Mouse (Mus musculus): ENCODE measurements around the gene Sgsm3. TPM values are rescaled to one million over a fixed set of nuclear protein-coding genes. Genes with fewer than 3 reads are reported as not detected.
"Not testable (repeated sequence)": the region's sequence is repeated elsewhere in the genome, so short reads cannot be mapped to it uniquely, and the experiment has no call there.

The Sgsm3 gene
- polyA plus RNA-seq (2014; fragmentation: Nextera tagmentation; extraction: Ambion mirVana), result 27.2 and 31.1 TPM in 2 replicates

GRCm38 (mm10) chr15:80977620-80978334, at the start of gene Sgsm3:
Gene Sgsm3 (plus strand): TSS chr15:80977765.
- Histone ChIP-seq H3K9ac (ENCODE audit: low read length) (peak within 1 kb of the TSS; percentile 79), H3K4me1 (replicated peaks; ENCODE audit: control insufficient read depth, insufficient read depth, low read length) (no peaks in the 10 kb centered on the region; the same call in 1 of the 2 replicates), H3K27me3 (ENCODE audit: control insufficient read depth, insufficient read depth, low read length) (no peaks in the 10 kb centered on the region), H3K4me2 (ENCODE audit: low read depth, low read length, severe bottlenecking) (peak within 1 kb of the TSS; percentile 83), H3K9me3 (ENCODE audit: control insufficient read depth, low read length) (no peaks in the 10 kb centered on the region), H3K36me3 (ENCODE audit: control insufficient read depth, insufficient read depth, low read length) (no peaks in the 10 kb centered on the region), H3K27ac (ENCODE audit: low read depth, low read length) (no peak within 1 kb of the TSS), H3K4me3 (ENCODE audit: low read depth, low read length) (peak within 1 kb of the TSS; percentile 88)
- peak; percentile 93 for DNase-seq (ENCODE audit: low spot score)
- peak; percentile 87 for ATAC-seq (replicated peaks; ENCODE audit: low FRiP score)
- WGBS, result 2% methylated on average over 54 of the region's 67 CpGs

DNA sequence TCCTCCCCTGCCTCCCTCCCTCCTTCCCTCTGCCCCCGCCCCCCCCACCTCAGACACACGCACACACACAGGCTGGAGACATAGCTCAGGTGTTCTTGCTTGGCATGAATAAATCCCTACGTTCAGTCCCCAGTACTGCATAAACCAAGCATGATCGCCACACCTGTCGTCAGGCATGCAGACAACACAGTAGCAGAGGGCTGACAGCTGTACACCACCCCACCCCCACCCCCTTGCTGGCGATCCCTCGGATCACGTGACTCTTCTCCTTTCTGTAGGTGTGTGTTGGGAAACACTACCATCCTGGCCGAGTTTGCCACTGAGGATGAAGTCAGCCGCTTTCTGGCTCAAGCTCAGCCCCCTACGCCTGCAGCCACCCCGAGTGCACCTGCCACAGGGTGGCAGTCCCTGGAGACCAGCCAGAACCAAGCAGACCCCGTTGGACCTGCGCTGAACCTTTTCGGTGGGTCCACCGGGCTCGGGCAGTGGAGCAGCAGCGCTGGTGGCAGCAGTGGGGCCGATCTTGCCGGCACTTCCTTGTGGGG, 48.7 kb upstream of the Sgsm3 start:
- Histone ChIP-seq H3K4me1 (replicated peaks; ENCODE audit: control insufficient read depth, insufficient read depth, low read length) (no peaks in the 10 kb centered on the region), H3K4me3 (ENCODE audit: low read depth, low read length) (no peak overlapping the region), H3K4me2 (ENCODE audit: low read depth, low read length, severe bottlenecking) (no peak overlapping the region), H3K9me3 (ENCODE audit: control insufficient read depth, low read length) (no peaks in the 10 kb centered on the region), H3K36me3 (ENCODE audit: control insufficient read depth, insufficient read depth, low read length) (peaks cover 13% of the 10 kb centered on the region; the same call in 1 of the 2 replicates), H3K27ac (ENCODE audit: low read depth, low read length) (no peak overlapping the region), H3K9ac (ENCODE audit: low read length) (no peak overlapping the region), H3K27me3 (ENCODE audit: control insufficient read depth, insufficient read depth, low read length) (no peaks in the 10 kb centered on the region)
- 86% methylated on average over 20 of the region's 20 CpGs for WGBS
- ATAC-seq (replicated peaks; ENCODE audit: low FRiP score) (no peak), DNase-seq (ENCODE audit: low spot score) (no peak)

DNA sequence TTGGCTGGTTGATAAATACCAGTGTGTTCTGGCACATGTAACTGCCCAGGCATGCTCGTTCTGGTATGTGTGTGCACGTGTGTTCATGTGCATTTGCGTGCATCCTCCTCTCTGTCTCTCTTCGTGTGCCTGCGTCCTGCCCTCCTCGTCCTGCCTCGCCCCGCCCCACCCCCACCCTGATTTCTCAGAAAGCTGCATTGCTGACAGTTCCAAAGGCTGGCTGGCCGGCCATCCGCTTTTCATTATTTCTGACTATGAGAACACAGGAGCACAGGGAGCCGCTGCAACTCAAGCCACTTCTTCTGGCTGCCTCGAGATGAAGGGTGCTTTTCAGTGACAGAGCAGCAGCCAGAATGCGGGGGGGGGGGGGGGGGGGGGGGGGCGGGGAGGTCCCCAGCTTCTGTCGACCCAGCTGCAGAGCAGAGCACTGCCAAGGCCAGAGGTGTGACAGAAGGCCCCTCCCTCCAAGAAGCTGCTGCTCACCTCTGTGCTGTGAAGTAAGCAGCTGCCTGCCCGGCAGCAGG, 47.5 kb upstream of the Sgsm3 start:
- DNase-seq (ENCODE audit: low spot score) (peak; percentile 65), ATAC-seq (replicated peaks; ENCODE audit: low FRiP score) (no peak)
- no peaks in the 10 kb centered on the region for H3K27me3 ChIP-seq (ENCODE audit: control insufficient read depth, insufficient read depth, low read length)
- no peak overlapping the region for H3K4me2 ChIP-seq (ENCODE audit: low read depth, low read length, severe bottlenecking)
- H3K4me1 ChIP-seq (replicated peaks; ENCODE audit: control insufficient read depth, insufficient read depth, low read length), result no peaks in the 10 kb centered on the region
- WGBS, result 27% methylated on average over 14 of the region's 16 CpGs
- H3K9me3 ChIP-seq (ENCODE audit: control insufficient read depth, low read length), result no peaks in the 10 kb centered on the region
- H3K36me3 ChIP-seq (ENCODE audit: control insufficient read depth, insufficient read depth, low read length), result peaks cover 8% of the 10 kb centered on the region; the same call in 1 of the 2 replicates
- H3K27ac ChIP-seq (ENCODE audit: low read depth, low read length), result no peak overlapping the region
- no peak overlapping the region for H3K9ac ChIP-seq (ENCODE audit: low read length)
- H3K4me3 ChIP-seq (ENCODE audit: low read depth, low read length), result no peak overlapping the region

DNA sequence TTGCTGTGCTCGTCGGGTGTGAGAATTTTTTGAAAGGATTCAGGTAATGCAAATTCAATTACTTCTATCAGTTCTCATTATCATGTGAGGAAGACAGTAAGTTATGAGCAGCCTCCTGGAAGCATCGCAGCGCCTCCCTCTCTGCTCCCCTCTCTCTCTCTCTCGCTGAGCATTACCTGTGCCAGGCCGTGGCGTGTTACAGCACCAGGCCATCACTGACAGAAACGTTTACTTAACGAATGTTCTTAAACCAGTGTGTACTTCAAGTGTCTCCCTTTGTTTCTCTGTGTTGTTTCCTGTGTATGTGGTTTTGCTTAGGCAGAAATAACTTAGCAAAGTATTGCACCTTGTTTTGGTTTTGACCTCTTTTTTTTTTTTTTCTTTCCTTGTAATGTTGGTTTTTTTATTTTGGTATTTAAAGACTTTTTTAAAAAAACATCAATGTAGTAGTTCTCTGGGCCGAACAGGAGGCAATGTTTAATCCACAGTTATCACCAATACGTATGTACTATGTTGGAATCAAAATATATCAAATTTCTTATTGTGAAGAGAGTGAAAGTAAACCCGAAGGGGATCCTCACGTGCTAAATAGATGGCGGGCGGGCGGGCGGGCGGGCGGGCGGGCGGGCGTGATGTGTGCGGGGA, 46.8 kb upstream of the Sgsm3 start:
- WGBS, result 88% methylated on average over 23 of the region's 23 CpGs
- not testable (repeated sequence) for H3K4me1 ChIP-seq (replicated peaks; ENCODE audit: control insufficient read depth, insufficient read depth, low read length); H3K27ac ChIP-seq (ENCODE audit: low read depth, low read length); ATAC-seq (replicated peaks; ENCODE audit: low FRiP score); H3K9ac ChIP-seq (ENCODE audit: low read length); DNase-seq (ENCODE audit: low spot score); H3K36me3 ChIP-seq (ENCODE audit: control insufficient read depth, insufficient read depth, low read length); H3K9me3 ChIP-seq (ENCODE audit: control insufficient read depth, low read length); H3K4me2 ChIP-seq (ENCODE audit: low read depth, low read length, severe bottlenecking); H3K4me3 ChIP-seq (ENCODE audit: low read depth, low read length); H3K27me3 ChIP-seq (ENCODE audit: control insufficient read depth, insufficient read depth, low read length)

DNA sequence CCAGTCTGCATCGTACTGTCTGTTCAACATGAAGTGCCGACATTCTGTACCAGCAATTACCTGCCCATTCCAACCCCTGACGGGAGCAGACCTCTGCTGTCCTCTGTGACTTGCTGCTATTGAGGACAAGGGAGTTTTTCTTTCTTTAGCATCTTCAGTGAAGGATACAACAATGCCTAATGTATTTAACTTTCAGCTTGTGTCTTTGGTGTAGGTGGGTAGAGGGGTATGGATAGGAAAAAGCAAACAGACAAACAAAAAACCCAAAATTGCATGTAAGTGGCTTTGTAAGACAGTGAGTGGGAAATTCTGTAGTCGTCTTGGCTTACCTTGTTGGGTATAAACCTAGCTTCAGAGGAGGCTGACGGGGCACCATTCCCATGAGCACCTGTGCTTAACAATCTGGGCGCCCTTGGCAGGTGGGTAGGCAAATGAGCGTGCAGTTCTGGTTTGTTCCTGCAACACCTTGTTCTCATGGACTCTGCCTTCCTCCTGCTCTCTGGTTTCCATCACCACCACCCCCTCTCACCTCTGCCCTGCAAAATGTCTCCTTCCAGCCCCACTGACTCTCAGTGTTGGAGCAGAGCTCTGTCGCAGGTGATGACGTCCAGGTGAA, 46.1 kb upstream of the Sgsm3 start:
- peaks cover 8% of the 10 kb centered on the region; the same call in 1 of the 2 replicates for H3K36me3 ChIP-seq (ENCODE audit: control insufficient read depth, insufficient read depth, low read length)
- DNase-seq (ENCODE audit: low spot score) (no peak), ATAC-seq (replicated peaks; ENCODE audit: low FRiP score) (no peak)
- H3K27ac ChIP-seq (ENCODE audit: low read depth, low read length), result no peak overlapping the region
- no peaks in the 10 kb centered on the region for H3K4me1 ChIP-seq (replicated peaks; ENCODE audit: control insufficient read depth, insufficient read depth, low read length)
- 92% methylated on average over 9 of the region's 9 CpGs for WGBS
- H3K4me2 ChIP-seq (ENCODE audit: low read depth, low read length, severe bottlenecking), result no peak overlapping the region
- H3K9me3 ChIP-seq (ENCODE audit: control insufficient read depth, low read length), result no peaks in the 10 kb centered on the region
- no peak overlapping the region for H3K9ac ChIP-seq (ENCODE audit: low read length)
- H3K4me3 ChIP-seq (ENCODE audit: low read depth, low read length), result no peak overlapping the region
- H3K27me3 ChIP-seq (ENCODE audit: control insufficient read depth, insufficient read depth, low read length), result no peaks in the 10 kb centered on the region

DNA sequence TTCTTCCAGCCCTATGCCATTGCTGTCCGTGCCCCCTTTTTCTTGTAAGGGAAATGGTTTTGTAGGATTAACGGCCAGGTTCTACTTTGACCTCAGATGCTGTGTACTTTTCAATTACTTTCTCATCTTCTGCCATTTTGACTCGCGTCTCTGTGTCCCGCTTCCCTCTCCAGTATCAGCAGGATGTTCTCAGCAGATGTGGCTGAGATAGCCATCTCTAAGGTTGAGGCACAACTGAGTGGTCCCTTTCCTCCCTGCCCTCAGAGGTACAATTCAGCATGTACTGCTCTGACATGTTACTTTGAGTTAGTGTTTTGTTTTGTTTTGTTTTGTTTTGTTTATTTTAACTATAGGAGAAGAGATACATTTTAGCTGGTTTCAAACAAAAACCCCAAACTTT, 42.7 kb upstream of the Sgsm3 start:
- WGBS, result 94% methylated on average over 5 of the region's 5 CpGs
- Histone ChIP-seq H3K4me2 (ENCODE audit: low read depth, low read length, severe bottlenecking) (no peak overlapping the region), H3K27me3 (ENCODE audit: control insufficient read depth, insufficient read depth, low read length) (no peaks in the 10 kb centered on the region)

DNA sequence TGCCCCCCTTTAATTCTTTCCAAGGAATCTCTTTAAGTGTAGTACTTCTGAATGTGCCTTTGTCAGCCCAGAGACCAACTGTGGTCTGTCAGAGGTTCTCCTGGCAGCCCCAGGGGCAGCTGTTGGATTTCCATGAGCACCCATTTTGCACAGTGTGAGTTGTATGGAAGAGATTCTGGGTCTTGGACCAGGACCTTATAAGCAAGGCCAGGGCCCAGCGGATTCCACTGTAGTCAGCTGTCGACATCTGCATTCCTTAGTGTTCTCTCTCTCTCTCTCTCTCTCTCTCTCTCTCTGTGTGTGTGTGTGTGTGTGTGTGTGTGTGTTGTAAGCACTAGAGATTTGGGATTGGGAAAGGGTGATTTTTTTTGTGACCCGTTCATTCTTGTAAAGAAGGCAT, 40.9 kb upstream of the Sgsm3 start:
- Histone ChIP-seq H3K4me1 (replicated peaks; ENCODE audit: control insufficient read depth, insufficient read depth, low read length) (no peaks in the 10 kb centered on the region), H3K4me2 (ENCODE audit: low read depth, low read length, severe bottlenecking) (no peak overlapping the region), H3K36me3 (ENCODE audit: control insufficient read depth, insufficient read depth, low read length) (no peaks in the 10 kb centered on the region), H3K27ac (ENCODE audit: low read depth, low read length) (no peak overlapping the region), H3K27me3 (ENCODE audit: control insufficient read depth, insufficient read depth, low read length) (no peaks in the 10 kb centered on the region), H3K4me3 (ENCODE audit: low read depth, low read length) (no peak overlapping the region), H3K9me3 (ENCODE audit: control insufficient read depth, low read length) (no peaks in the 10 kb centered on the region), H3K9ac (ENCODE audit: low read length) (no peak overlapping the region)
- ATAC-seq (replicated peaks; ENCODE audit: low FRiP score) (no peak), DNase-seq (ENCODE audit: low spot score) (no peak)
- 83% methylated on average over 3 of the region's 3 CpGs for WGBS

More for the DNA sequence above, 42.7 kb upstream of the Sgsm3 start:
- H3K9me3 ChIP-seq (ENCODE audit: control insufficient read depth, low read length), result no peaks in the 10 kb centered on the region
- H3K27ac ChIP-seq (ENCODE audit: low read depth, low read length), result no peak overlapping the region
- no peaks in the 10 kb centered on the region for H3K4me1 ChIP-seq (replicated peaks; ENCODE audit: control insufficient read depth, insufficient read depth, low read length)
- ATAC-seq (replicated peaks; ENCODE audit: low FRiP score), result no peak
- no peak for DNase-seq (ENCODE audit: low spot score)
- no peak overlapping the region for H3K9ac ChIP-seq (ENCODE audit: low read length)
- H3K36me3 ChIP-seq (ENCODE audit: control insufficient read depth, insufficient read depth, low read length), result no peaks in the 10 kb centered on the region; the same call in 1 of the 2 replicates
- no peak overlapping the region for H3K4me3 ChIP-seq (ENCODE audit: low read depth, low read length)

DNA sequence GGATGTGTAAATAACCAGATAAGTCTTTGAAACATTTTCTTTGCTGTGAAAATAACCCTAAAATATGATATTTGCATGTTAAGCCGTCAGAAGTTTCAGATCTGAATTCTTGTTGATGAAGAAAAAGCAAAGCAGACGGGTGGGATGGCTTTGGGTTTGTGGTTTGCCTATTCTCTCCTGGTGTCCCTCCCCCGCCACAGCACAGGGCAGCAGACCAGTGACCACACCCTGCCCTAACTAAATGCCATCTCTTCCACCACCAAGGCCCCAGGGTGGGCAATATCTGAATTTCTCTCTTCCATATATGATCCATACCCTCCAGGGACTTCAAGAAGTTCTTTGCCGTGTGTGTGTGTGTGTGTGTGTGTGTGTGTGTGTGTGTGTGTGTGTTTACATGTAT, 39.0 kb upstream of the Sgsm3 start:
- no peaks in the 10 kb centered on the region for H3K36me3 ChIP-seq (ENCODE audit: control insufficient read depth, insufficient read depth, low read length)
- WGBS, result 78% methylated on average over 4 of the region's 4 CpGs
- H3K27ac ChIP-seq (ENCODE audit: low read depth, low read length), result no peak overlapping the region
- no peak overlapping the region for H3K4me3 ChIP-seq (ENCODE audit: low read depth, low read length)
- ATAC-seq (replicated peaks; ENCODE audit: low FRiP score) (no peak), DNase-seq (ENCODE audit: low spot score) (no peak)
- H3K4me1 ChIP-seq (replicated peaks; ENCODE audit: control insufficient read depth, insufficient read depth, low read length), result no peaks in the 10 kb centered on the region
- H3K4me2 ChIP-seq (ENCODE audit: low read depth, low read length, severe bottlenecking), result no peak overlapping the region
- H3K9me3 ChIP-seq (ENCODE audit: control insufficient read depth, low read length), result no peaks in the 10 kb centered on the region
- H3K9ac ChIP-seq (ENCODE audit: low read length), result no peak overlapping the region
- no peaks in the 10 kb centered on the region for H3K27me3 ChIP-seq (ENCODE audit: control insufficient read depth, insufficient read depth, low read length)
